Mouse (Mus musculus): ENCODE measurements around the gene Trpm8. TPM values are rescaled to one million over a fixed set of nuclear protein-coding genes. Genes with fewer than 3 reads are reported as not detected.

Trpm8 gene
- total RNA-seq (2023) = not detected

GRCm38 (mm10) chr1:88277098-88277817 lies at the start of gene Trpm8, which contains the start of gene Hjurp:
Gene Trpm8 (plus strand): TSS chr1:88277661.
Gene Hjurp (minus strand): TSS chr1:88277633.

GRCm38 (mm10) chr1:88406807-88407198 lies 129.3 kb downstream of the Trpm8 start, which contains the start of gene Spp2:
Gene Spp2 (plus strand): TSS chr1:88406961.

Other genes with a start within 250 kb of the Trpm8 start
- not detected for gene Ugt1a10, start 222.3 kb upstream of the Trpm8 start, total RNA-seq (2023)
- not detected for gene Ugt1a9, start 206.9 kb upstream of the Trpm8 start, total RNA-seq (2023)
- gene Ugt1a8, start 189.8 kb upstream of the Trpm8 start, total RNA-seq (2023) = not detected
- under 1 TPM in 1 of 2 experiments, not detected in 1; 0.17 TPM for gene Ugt1a7c, start 182.6 kb upstream of the Trpm8 start, total RNA-seq (2023)
- not detected for gene Ugt1a6b, start 174.4 kb upstream of the Trpm8 start, total RNA-seq (2023)
- gene Ugt1a6a, start 142.9 kb upstream of the Trpm8 start, total RNA-seq (2023) = not detected
- not detected for gene Ugt1a5, start 111.6 kb upstream of the Trpm8 start, total RNA-seq (2023)
- not detected for gene Ugt1a2, start 77.1 kb upstream of the Trpm8 start, total RNA-seq (2023)
- gene Dnajb3, start 71.9 kb upstream of the Trpm8 start, total RNA-seq (2023) = under 1 TPM; 0.87 to 0.92 TPM
- gene Ugt1a1, start 65.7 kb upstream of the Trpm8 start, total RNA-seq (2023) = not detected
- 1 to 10 TPM in 1 of 2 experiments, under 1 TPM in 1; 0.12 to 1.1 TPM for gene Mroh2a, start 50.7 kb upstream of the Trpm8 start, total RNA-seq (2023)
- gene Hjurp, start within 50 bp of the Trpm8 start, total RNA-seq (2023) = 10 to 100 TPM; 83.9 to 96.7 TPM
- not detected for gene Spp2, start 129.3 kb downstream of the Trpm8 start, total RNA-seq (2023)
- not detected for gene Glrp1, start 232.4 kb downstream of the Trpm8 start, total RNA-seq (2023)

All from B cell, adult 67 days (primary cell).